Mouse (Mus musculus) cerebellum, adult 2 months (tissue): ENCODE data around the gene Erp29. TPM values are rescaled to one million over a fixed set of nuclear protein-coding genes. Genes with fewer than 3 reads are reported as not detected.

Source experiments
- DNase-seq, 2 experiments: peaks; one replicate each; pipeline ENCODE4 v3.0.0; 2021
- H3K27ac ChIP-seq: fragments of 200-500 bp; 2 replicates; pipeline ENCODE4 v1.5.1; 2012; ENCODE audit warnings: low read length, control low read depth, inconsistent platforms; ENCODE audit not compliant: insufficient read depth
- H3K27me3 ChIP-seq: fragments of 200-500 bp; 2 replicates; pipeline ENCODE4 v1.6.1; 2012; ENCODE audit warnings: inconsistent platforms, mild to moderate bottlenecking, low read length, moderate library complexity; ENCODE audit not compliant: control insufficient read depth, insufficient read depth
- H3K4me1 ChIP-seq: fragments of 200-500 bp; 2 replicates; pipeline ENCODE4 v1.6.1; 2011; ENCODE audit warnings: low read length; ENCODE audit not compliant: control insufficient read depth, insufficient read depth
- H3K4me3 ChIP-seq: fragments of 200-500 bp; replicated peaks from 2 replicates; pipeline ENCODE3; 2011; ENCODE audit warnings: mild to moderate bottlenecking, low read depth, low read length, control low read depth; ENCODE audit not compliant: insufficient read depth
- CTCF ChIP-seq: fragments of 200-500 bp; IDR thresholded peaks from 2 replicates; pipeline ENCODE4 v1.5.1; 2011; ENCODE audit warnings: low read depth, mild to moderate bottlenecking, control low read depth, low read length, moderate library complexity, borderline replicate concordance; ENCODE audit not compliant: insufficient read depth
- POLR2A ChIP-seq: fragments of 200-500 bp; IDR thresholded peaks from 2 replicates; pipeline ENCODE4 v1.6.1; 2011; ENCODE audit warnings: low read length, control low read depth, borderline replicate concordance; ENCODE audit not compliant: insufficient read depth
- WGBS: fragments of 180-500 bp; shearing (Covaris S2); methylation state at CpG from one replicate; pipeline ENCODE4 v1.1.7; 2018; 5-methylcytosine and 5-hydroxymethylcytosine counted together
- polyA plus RNA-seq: library from polyadenylated mRNA; depleted of rRNA; stranded (reverse); fragments of >200 nt; gene quantifications from 2 replicates; pipeline ENCODE4 v1.2.3, GENCODE M21; 2012

Erp29 gene
- polyA plus RNA-seq, 1 experiment, result 145 TPM

DNA sequence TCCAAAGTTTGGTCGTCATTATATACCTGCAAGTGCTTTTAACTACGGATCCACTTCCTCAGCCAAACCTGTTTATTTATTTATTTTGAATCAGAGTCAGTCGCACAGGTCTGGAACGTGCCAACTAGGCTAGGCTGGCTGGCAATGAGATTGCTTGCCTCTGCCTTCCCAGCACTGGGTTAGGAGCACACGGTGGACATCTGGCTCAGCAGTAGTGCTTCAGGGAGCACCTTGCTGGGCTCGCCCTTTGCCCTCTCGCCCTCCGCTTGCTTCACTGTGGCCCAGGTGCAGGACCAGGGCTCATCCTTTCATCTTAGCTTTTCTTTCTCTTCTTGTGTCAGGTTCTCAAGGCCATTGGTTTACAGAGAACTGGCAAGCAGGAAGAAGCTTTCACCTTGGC is 44.5 kb downstream of the Erp29 start:
- Histone ChIP-seq H3K27ac (no peak overlapping the region), H3K27me3 (no peaks in the 10 kb centered on the region), H3K4me1 (peaks cover 4% of the 10 kb centered on the region; the same call in 1 of the 2 replicates), H3K4me3 (no peak overlapping the region)
- TF ChIP-seq CTCF (no peak), POLR2A (no peak)
- DNase-seq, result no peak
- 55% methylated on average over 8 of the region's 8 CpGs for WGBS

GRCm38 (mm10) chr5:121400849-121401248 is 51.5 kb downstream of the Erp29 start:
- Histone ChIP-seq H3K27me3 (no peaks in the 10 kb centered on the region), H3K27ac (no peak overlapping the region), H3K4me1 (no peaks in the 10 kb centered on the region; the same call in none of the 2 replicates), H3K4me3 (no peak overlapping the region)
- TF ChIP-seq POLR2A (no peak), CTCF (no peak)
- no peak for DNase-seq
- 63% methylated on average over 5 of the region's 5 CpGs for WGBS

DNA sequence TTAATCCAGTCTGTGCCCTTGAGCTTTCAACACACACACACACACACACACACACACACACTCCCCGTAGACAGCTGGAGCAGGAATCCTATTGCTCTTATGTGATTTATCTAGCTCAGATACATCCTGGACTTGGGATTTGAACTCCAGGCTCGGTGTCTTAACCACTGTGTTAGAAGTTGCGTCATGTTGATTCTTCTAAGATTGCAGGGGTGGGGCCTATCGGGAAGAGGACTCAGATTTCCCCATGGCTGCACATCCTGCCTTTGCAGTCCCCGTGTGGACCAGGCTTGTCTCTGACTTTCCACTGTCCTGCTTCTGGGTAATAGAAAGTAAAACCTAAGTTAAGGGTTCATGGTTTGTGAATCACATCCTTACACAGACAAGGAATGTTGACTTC is 52.2 kb downstream of the Erp29 start:
- TF ChIP-seq POLR2A, result no peak
- TF ChIP-seq CTCF, result no peak
- Histone ChIP-seq H3K27me3 (no peaks in the 10 kb centered on the region), H3K4me1 (no peaks in the 10 kb centered on the region; the same call in none of the 2 replicates), H3K27ac (no peak overlapping the region), H3K4me3 (no peak overlapping the region)
- WGBS, result 65% methylated on average over 5 of the region's 5 CpGs
- no peak for DNase-seq

DNA sequence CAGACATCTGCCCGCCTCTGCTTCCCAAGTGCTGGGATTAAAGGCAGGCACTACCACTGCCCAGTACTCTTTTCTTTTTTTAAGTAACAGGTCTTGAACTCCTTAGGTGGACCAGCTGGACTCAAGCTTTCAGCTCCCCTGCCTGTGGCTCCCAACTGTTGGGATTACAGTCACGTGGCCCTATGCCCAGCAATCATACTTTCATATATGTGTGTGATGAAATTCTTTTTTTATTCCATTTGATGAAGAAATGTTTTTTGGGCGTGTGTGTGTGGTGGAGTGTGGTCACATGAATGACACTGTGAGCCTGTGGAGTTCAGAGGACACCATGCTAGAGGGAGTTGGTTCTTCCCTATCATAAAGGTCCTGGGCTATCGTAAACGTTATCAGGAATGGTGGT is 52.8 kb downstream of the Erp29 start:
- Histone ChIP-seq H3K27ac (no peak overlapping the region), H3K27me3 (no peaks in the 10 kb centered on the region), H3K4me3 (no peak overlapping the region), H3K4me1 (no peaks in the 10 kb centered on the region; the same call in none of the 2 replicates)
- no peak for TF ChIP-seq CTCF
- TF ChIP-seq POLR2A, result no peak
- WGBS, result 72% methylated on average over 5 of the region's 5 CpGs
- no peak for DNase-seq

DNA sequence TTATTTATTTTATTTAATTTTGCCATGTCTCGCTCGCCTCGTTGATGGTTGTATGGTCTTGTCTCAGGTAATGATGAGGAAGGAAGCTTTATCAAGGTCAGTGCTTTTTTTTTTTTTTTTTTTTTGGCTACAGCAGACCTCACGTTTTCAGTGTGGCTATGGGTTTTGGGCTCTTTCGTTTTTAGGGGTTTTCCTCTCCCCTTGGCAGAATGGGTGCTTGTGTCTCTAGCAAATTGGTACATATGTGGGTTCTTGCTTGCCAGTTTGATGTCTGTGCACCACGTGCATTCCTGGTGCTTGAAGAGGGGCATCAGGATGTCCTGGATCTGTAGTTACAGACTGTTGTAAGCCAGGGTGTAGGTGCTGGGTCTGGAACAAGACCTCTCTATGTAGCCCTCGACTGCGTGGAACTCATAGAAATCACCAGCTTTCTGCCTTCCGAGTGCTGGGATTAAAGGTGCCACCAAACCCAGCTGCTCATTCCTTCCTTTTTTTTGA is 53.3 kb downstream of the Erp29 start:
- no peak for DNase-seq
- Histone ChIP-seq H3K4me3 (peak overlapping the region; percentile 60), H3K27me3 (no peaks in the 10 kb centered on the region), H3K4me1 (no peaks in the 10 kb centered on the region; the same call in none of the 2 replicates), H3K27ac (no peak overlapping the region)
- TF ChIP-seq CTCF (no peak), POLR2A (no peak)
- 37% methylated on average over 9 of the region's 9 CpGs for WGBS

GRCm38 (mm10) chr5:121398146-121398964 is 54.0 kb downstream of the Erp29 start:
- no peaks in the 10 kb centered on the region; the same call in 1 of the 2 replicates for H3K4me1 ChIP-seq
- H3K27ac ChIP-seq, result no peak overlapping the region
- H3K27me3 ChIP-seq, result no peaks in the 10 kb centered on the region
- no peak for DNase-seq
- under 1% methylated on average over 66 of the region's 67 CpGs for WGBS
- peak overlapping the region; percentile 60 for H3K4me3 ChIP-seq
- no peak for TF ChIP-seq CTCF
- TF ChIP-seq POLR2A, result no peak

DNA sequence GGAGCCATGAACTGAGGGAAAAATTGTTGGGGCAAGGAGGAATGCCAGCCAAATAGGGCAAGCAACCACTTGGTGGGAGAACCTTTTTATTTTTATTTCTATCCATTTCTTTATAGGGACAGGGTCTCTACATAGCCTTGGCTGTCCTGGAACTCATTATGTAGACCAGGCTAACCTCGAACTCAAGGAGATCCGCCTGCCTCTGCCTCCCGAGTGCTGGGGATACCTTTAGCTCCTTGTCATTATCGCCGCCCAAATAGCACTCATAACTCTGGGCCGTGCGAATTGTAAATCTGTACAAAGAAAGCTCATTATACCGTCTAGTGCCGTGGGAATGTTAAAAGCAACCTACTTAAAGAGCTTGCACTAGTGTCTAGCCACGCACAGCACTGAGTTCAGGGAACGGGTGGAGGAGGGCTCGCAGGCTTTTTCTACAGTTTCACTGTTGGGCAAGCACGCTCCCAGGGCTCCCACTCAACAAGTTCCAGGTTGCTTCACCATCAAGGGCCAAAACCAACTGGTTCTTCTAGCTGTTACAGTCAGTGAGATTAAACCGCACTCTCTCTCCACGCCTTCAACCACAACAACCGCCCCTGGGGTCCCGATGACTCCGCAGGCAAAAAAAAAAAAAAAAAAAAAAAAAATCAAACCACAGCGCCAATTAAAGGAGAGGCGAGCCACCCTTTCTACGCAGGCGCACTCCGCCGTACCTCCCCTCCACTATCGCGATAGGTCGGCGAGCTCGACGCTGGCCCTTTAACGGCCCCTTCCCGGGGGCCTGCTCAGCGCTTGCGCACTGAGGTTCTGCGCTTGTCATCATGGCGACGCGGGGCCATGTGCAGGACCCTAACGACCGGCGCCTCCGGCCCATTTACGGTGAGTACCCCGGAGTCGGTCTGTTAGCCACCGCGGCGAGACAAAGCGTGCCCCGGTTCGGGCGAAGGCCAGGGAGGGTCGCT is 54.8 kb downstream of the Erp29 start, which contains the start of gene Naa25:
Gene Naa25 (plus strand): TSS at position 750 of the 959 bp plus-strand sequence.
- H3K27ac ChIP-seq, result 0 out of 2 replicates have a peak within 1 kb of the TSS, but pooled peaks have one; percentile 6
- H3K27me3 ChIP-seq, result no peaks in the 10 kb centered on the region
- 8% methylated on average over 53 of the region's 53 CpGs for WGBS
- peak within 1 kb of the TSS; percentile 60 for H3K4me3 ChIP-seq
- DNase-seq, result peak; percentile 94
- TF ChIP-seq CTCF (no peak), POLR2A (peak; percentile 83; the same call in 1 of the 2 replicates)
- H3K4me1 ChIP-seq, result no peaks in the 10 kb centered on the region; the same call in 1 of the 2 replicates
